Mouse (Mus musculus) large intestine, adult 2 months (tissue): Measurements from ENCODE around the gene Gm13101. TPM values are rescaled to one million over a fixed set of nuclear protein-coding genes. Genes with fewer than 3 reads are reported as not detected.
"Not testable (repeated sequence)": the region's sequence is repeated elsewhere in the genome, so short reads cannot be mapped to it uniquely, and the experiment has no call there.

Source experiments
- DNase-seq: peaks from one replicate; pipeline ENCODE4 v3.0.0-alpha.2; 2012; ENCODE audit warnings: low read depth, low spot score
- WGBS: fragments of 180-500 bp; shearing (Covaris S2); methylation state at CpG from one replicate; pipeline ENCODE4 v1.1.7; 2018; 5-methylcytosine and 5-hydroxymethylcytosine counted together
- polyA plus RNA-seq: library from polyadenylated mRNA; depleted of rRNA; stranded (reverse); fragments of >200 nt; gene quantifications from 2 replicates; pipeline ENCODE4 v1.2.3, GENCODE M21; 2012; rRNA removed

Gm13101 gene
- not detected in 2 replicates for polyA plus RNA-seq

DNA sequence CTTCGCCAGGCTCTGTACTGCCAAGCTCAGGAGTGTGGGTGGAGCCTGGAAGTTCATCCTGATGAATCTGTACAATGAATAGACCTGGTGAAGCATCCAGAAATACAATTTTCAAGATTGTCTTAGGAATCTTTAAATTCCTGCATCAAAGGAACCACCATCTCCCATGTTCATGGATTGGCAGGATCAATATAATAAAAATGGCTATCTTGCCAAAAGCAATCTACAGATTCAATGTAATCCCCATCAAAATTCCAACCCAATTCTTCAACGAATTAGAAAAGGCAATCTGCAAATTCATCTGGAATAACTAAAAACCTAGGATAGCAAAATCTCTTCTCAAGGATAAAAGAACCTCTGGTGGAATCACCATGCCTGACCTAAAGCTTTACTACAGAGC lies at the start of gene Gm13101:
Gm13101 (minus strand) TSS at position 101 of the 400 bp plus-strand sequence.
- WGBS = 37% methylated on average over 2 of the region's 2 CpGs
- DNase-seq = not testable (repeated sequence)

DNA sequence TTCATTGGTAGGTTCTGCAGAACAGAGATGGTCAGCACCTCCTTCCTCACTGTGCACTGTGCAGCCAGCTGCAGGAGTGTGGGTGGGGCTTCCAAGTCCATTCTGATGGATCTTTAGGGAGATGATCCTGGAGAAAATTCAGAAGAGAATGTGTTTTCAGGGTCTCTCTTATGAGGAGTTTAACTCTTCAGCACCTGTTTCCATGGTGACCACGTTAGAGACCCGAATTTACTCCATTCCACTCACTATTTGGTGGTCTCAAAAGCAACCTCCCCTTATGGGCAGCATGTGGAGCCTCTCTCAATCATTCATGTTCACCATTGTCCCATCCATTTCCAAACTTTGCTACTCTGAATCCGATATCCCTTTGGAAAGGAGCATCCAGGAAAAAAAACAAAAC lies 27.5 kb upstream of the Gm13101 start, which contains the start of gene Pramef17:
Pramef17 (minus strand) TSS at position 101 of the 400 bp plus-strand sequence.
- DNase-seq = not testable (repeated sequence)
- WGBS = 39% methylated on average over 3 of the region's 3 CpGs

DNA sequence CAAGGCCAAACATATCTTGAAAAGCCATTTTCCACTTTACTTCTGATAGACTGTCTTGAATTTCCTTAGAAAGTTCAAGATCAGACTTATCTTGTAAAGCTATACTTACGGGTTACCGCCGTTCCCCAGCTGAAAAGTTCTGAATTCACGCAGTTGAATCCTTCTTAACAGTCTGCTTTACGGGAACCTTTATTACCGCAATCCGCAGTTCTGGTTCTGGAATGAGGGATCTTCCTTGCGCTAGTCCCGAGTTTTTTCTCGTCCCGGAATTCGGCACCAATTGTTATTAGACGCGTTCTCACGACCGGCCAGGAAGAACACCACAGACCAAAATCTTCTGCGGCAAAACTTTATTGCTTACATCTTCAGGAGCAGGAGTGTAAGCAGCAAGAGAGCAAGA lies 21.4 kb upstream of the Gm13101 start:
- WGBS = 94% methylated on average over 17 of the region's 17 CpGs
- DNase-seq = not testable (repeated sequence)

DNA sequence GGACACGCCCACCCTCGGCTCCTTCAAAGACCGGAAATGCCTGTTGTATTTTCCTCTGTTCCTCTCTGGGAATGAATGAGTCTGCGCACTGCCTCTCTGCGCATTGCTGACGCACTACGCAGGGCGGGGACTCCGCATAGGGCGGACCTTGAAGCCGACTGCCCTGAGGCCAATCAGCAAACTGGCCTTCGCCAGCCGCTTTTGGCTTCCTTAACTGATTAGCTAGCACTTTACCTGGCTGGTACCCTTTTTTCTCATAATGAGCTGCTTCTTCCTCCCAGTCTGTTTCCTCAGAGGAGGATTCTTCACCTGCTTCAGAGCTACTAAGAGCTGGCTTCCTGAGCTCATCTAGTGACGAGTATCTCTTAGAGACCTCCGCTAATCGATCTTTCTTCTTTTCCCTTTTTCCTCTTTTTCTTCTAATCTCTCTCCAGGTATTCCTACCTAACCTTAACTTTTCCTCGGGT lies 20.8 kb upstream of the Gm13101 start:
- 94% methylated on average over 13 of the region's 17 CpGs for WGBS
- not testable (repeated sequence) for DNase-seq

DNA sequence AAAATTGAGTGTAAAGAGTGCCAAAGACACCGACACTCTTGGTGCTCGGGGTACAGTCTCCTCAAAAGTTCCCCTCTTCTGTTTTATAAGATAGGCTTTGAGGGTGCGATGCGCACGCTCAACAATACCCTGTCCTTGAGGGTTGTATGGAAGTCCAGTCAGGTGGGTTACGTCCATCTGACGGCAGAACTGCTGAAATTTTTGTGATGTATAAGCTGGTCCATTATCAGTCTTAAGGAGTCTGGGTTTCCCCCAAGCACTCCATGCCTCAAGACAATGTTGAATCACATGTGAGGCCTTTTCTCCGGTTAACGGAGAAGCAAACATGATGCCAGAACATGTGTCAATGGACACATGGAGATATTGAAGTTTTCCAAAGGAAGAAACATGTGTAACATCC lies 19.0 kb upstream of the Gm13101 start:
- DNase-seq = not testable (repeated sequence)
- 97% methylated on average over 7 of the region's 9 CpGs for WGBS

DNA sequence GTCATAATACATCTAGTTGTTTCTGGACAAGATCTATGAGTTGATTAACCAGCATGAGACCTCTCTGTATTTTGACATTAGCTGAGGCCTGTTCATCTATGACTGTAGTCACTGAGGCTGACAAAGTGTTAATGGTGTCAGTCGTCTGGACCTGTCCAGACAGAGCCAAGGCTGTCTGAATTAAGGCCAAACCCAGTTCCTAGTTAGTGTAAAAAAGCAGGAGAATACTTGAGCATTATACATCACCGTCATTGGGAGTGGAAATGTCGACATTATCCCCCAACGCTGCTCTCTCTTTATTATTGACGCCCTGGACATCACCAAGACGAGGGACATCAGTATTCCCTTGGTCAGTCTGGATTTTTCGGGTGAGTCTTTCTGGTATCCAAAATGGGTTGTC lies 18.4 kb upstream of the Gm13101 start:
- no CpG with 5 or more reads among the region's 7 CpGs for WGBS
- DNase-seq = not testable (repeated sequence)

DNA sequence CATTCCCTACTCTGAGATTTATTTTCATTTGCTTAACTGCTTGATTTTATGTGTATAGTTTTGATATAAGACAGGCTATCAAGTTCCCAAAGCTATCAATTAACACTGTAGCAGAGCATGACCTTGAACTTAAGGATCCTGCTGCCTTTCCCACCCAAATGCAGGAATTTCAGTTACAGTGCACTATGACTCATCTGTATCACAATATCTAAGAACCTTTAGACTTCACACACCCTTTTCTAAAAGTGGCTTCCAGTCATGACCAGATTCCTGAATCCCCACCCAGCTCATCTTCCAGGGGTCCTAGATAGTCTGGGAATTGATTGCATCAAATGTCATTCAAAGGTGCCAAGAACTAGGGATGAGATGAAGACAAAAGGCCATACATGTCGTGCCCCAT lies 16.7 kb upstream of the Gm13101 start:
- DNase-seq = not testable (repeated sequence)
- WGBS = 36% methylated on average over 1 of the region's 1 CpGs

DNA sequence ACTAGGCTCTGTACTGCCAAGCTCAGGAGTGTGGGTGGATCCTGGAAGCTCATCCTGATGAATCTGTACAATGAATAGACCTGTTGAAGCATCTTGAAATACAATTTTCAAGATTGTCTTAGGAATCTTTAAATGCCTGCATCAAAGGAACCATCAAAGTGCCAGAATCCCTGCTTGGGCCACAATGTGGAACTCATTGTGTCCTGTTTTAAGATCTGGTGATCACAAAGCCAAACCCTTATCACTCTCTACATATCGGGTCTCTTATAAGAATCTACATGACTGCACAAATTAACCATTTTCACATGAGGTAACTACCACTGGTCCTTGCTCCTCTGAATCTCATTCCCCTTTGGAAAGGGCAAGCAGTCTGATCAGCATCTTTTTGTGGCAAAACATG lies 15.8 kb downstream of the Gm13101 start, which contains the start of gene Pramef25:
Pramef25 (minus strand) TSS at position 101 of the 400 bp plus-strand sequence.
- DNase-seq = not testable (repeated sequence)
- WGBS = 87% methylated on average over 1 of the region's 1 CpGs

Other genes with a start within 250 kb of the Gm13101 start
- gene Gm13078, start 247.5 kb downstream of the Gm13101 start, polyA plus RNA-seq = not detected in 2 replicates
- not detected in 2 replicates for gene Gm13023, start 177.6 kb downstream of the Gm13101 start, polyA plus RNA-seq
- gene Gm13084, start 150.9 kb downstream of the Gm13101 start, polyA plus RNA-seq = not detected in 2 replicates
- not detected in 2 replicates for gene Gm13103, start 120.5 kb downstream of the Gm13101 start, polyA plus RNA-seq
- not detected in 2 replicates for gene Pramef6, start 66.6 kb downstream of the Gm13101 start, polyA plus RNA-seq
- not detected in 2 replicates for gene Pramef25, start 15.9 kb downstream of the Gm13101 start, polyA plus RNA-seq
- not detected in 2 replicates for gene Pramef17, start 27.4 kb upstream of the Gm13101 start, polyA plus RNA-seq
- not detected in 2 replicates for gene Pramel4, start 92.2 kb upstream of the Gm13101 start, polyA plus RNA-seq
- gene Gm13102, start 139.5 kb upstream of the Gm13101 start, polyA plus RNA-seq = not detected in 2 replicates
- gene Oog3, start 195.7 kb upstream of the Gm13101 start, polyA plus RNA-seq = not detected in 2 replicates
- gene Oog2, start 223.8 kb upstream of the Gm13101 start, polyA plus RNA-seq = not detected in 2 replicates
- gene C87977, start 246.4 kb upstream of the Gm13101 start, polyA plus RNA-seq = 0.17 and 0.23 TPM in 2 replicates